Comparison of ENCODE assay signal across 8 mouse cellular contexts in genomic region chr4:133371621-133372277, GRCm38 (mm10). TPM values are rescaled to one million over a fixed set of nuclear protein-coding genes. Genes with fewer than 3 reads are reported as not detected.
DNase-seq lines count a peak whose midpoint lies in the region; ATAC-seq lines count a peak whose summit lies in the region.

No protein-coding gene starts in this region.

- DNase-seq in limb, embryonic 11.5 days (ENCODE audit: low spot score): no peak
- DNase-seq in urinary bladder, adult 18-20 months (ENCODE audit: low spot score in 2 of 2): no peak
- no peak for DNase-seq in retina, embryonic 14.5 days (ENCODE audit: low spot score)
- DNase-seq in adrenal gland, postnatal 25 days: no peak

- no peak for ATAC-seq in megakaryocyte, adult 5-6 weeks (ENCODE audit: poor library complexity, severe bottlenecking)
- no peak for ATAC-seq in forebrain, embryonic 15.5 days (replicated peaks)
- no peak for ATAC-seq in limb, embryonic 11.5 days (ENCODE audit: insufficient number of reproducible peaks, low FRiP score, low TSS enrichment, low read depth)
- ATAC-seq in stomach, embryonic 14.5 days (ENCODE audit: insufficient number of reproducible peaks, insufficient read depth, low FRiP score, low read depth): no peak

- H3K36me3 ChIP-seq in megakaryocyte, embryonic 14.5 days (replicated peaks; ENCODE audit: low read length): peaks cover 44% of the 10 kb centered on the region
- H3K36me3 ChIP-seq in forebrain, embryonic 15.5 days: no peaks in the 10 kb centered on the region
- no peaks in the 10 kb centered on the region for H3K36me3 ChIP-seq in limb, embryonic 11.5 days (ENCODE audit: control insufficient read depth, insufficient read depth, low read length)
- no peaks in the 10 kb centered on the region; the same call in 1 of the 2 replicates for H3K36me3 ChIP-seq in stomach, embryonic 14.5 days (ENCODE audit: control insufficient read depth, insufficient read depth, low read length)

- H3K9ac ChIP-seq in forebrain, embryonic 15.5 days (replicated peaks): peak overlapping the region; percentile 8; the same call in 1 of the 2 replicates
- peak overlapping the region; percentile 43 for H3K9ac ChIP-seq in limb, embryonic 11.5 days (ENCODE audit: low read length)
- peak overlapping the region; percentile 21 for H3K9ac ChIP-seq in stomach, embryonic 14.5 days (replicated peaks; ENCODE audit: low read depth, low read length)

- no peak overlapping the region for H3K27ac ChIP-seq in forebrain, embryonic 15.5 days (replicated peaks)
- H3K27ac ChIP-seq in limb, embryonic 11.5 days (replicated peaks; ENCODE audit: low read depth, low read length): no peak overlapping the region
- peak overlapping the region; percentile 18; the same call in 1 of the 2 replicates for H3K27ac ChIP-seq in stomach, embryonic 14.5 days (ENCODE audit: low read length)

- 80% methylated on average over 7 of the region's 7 CpGs for WGBS in forebrain, embryonic 15.5 days
- WGBS in limb, embryonic 11.5 days: 75% methylated on average over 7 of the region's 7 CpGs
- 59% methylated on average over 7 of the region's 7 CpGs for WGBS in stomach, embryonic 14.5 days

- H3K4me3 ChIP-seq in megakaryocyte, embryonic 14.5 days (replicated peaks): peak overlapping the region; percentile 99
- peak overlapping the region; percentile 76 for H3K4me3 ChIP-seq in forebrain, embryonic 15.5 days
- H3K4me3 ChIP-seq in limb, embryonic 11.5 days (ENCODE audit: low read depth, low read length): 0 out of 2 replicates have a peak overlapping the region, but pooled peaks have one; percentile 8
- H3K4me3 ChIP-seq in stomach, embryonic 14.5 days (ENCODE audit: low read depth, low read length): peak overlapping the region; percentile 91

- no peaks in the 10 kb centered on the region for H3K27me3 ChIP-seq in megakaryocyte, embryonic 14.5 days (replicated peaks)
- no peaks in the 10 kb centered on the region for H3K27me3 ChIP-seq in forebrain, embryonic 15.5 days
- H3K27me3 ChIP-seq in limb, embryonic 11.5 days (ENCODE audit: control insufficient read depth, insufficient read depth, low read length): no peaks in the 10 kb centered on the region
- no peaks in the 10 kb centered on the region for H3K27me3 ChIP-seq in stomach, embryonic 14.5 days (ENCODE audit: control insufficient read depth, insufficient read depth, low read length)

- peaks cover 6% of the 10 kb centered on the region for H3K9me3 ChIP-seq in megakaryocyte, embryonic 14.5 days
- no peaks in the 10 kb centered on the region for H3K9me3 ChIP-seq in forebrain, embryonic 15.5 days
- no peaks in the 10 kb centered on the region for H3K9me3 ChIP-seq in limb, embryonic 11.5 days (ENCODE audit: control insufficient read depth, low read length)
- no peaks in the 10 kb centered on the region for H3K9me3 ChIP-seq in stomach, embryonic 14.5 days (ENCODE audit: control insufficient read depth, low read depth, low read length)

- peak overlapping the region; percentile 74 for H3K4me2 ChIP-seq in forebrain, embryonic 15.5 days (replicated peaks)
- H3K4me2 ChIP-seq in limb, embryonic 11.5 days (ENCODE audit: low read depth, severe bottlenecking): peak overlapping the region; percentile 77
- peak overlapping the region; percentile 87 for H3K4me2 ChIP-seq in stomach, embryonic 14.5 days (replicated peaks; ENCODE audit: low read depth, low read length)

- peaks cover 71% of the 10 kb centered on the region for H3K4me1 ChIP-seq in megakaryocyte, embryonic 14.5 days
- peaks cover 47% of the 10 kb centered on the region for H3K4me1 ChIP-seq in forebrain, embryonic 15.5 days
- peaks cover 31% of the 10 kb centered on the region for H3K4me1 ChIP-seq in limb, embryonic 11.5 days (ENCODE audit: control insufficient read depth, insufficient read depth, low read length)
- H3K4me1 ChIP-seq in stomach, embryonic 14.5 days (ENCODE audit: control insufficient read depth, insufficient read depth, low read length): peaks cover 50% of the 10 kb centered on the region

RNA-seq across cellular contexts. Expression of gene Slc9a1, which starts 2.2 kb away (rescaled TPM):
- polyA plus RNA-seq in megakaryocyte, embryonic 14.5 days (2012; ENCODE audit: insufficient read depth, low replicate concordance): 50.9 and 56.9 TPM in 2 replicates
- total RNA-seq in megakaryocyte, adult 5-6 weeks (2015): 20.3 and 23.1 TPM in 2 replicates
- 11.0 and 11.6 TPM in 2 replicates for total RNA-seq in megakaryocyte, adult 5-6 weeks (2017)
- 6.5 and 6.7 TPM in 2 replicates for polyA plus RNA-seq in forebrain, embryonic 15.5 days (2015; fragmentation: Nextera tagmentation; extraction: Ambion mirVana)
- polyA plus RNA-seq in limb, embryonic 11.5 days (2014; fragmentation: Nextera tagmentation; extraction: Ambion mirVana): 8.0 and 8.5 TPM in 2 replicates
- polyA plus RNA-seq in stomach, embryonic 14.5 days (2014; fragmentation: Nextera tagmentation; extraction: Ambion mirVana): 9.8 and 10.6 TPM in 2 replicates
- 70.4 and 70.7 TPM in 2 replicates for total RNA-seq in adrenal gland, postnatal 25 days (2021)

RNA-seq across cellular contexts. Expression of gene Wdtc1, which starts 18.5 kb away (rescaled TPM):
- polyA plus RNA-seq in megakaryocyte, embryonic 14.5 days (2012; ENCODE audit: insufficient read depth, low replicate concordance): 85.7 and 118 TPM in 2 replicates
- 16.5 and 18.5 TPM in 2 replicates for total RNA-seq in megakaryocyte, adult 5-6 weeks (2015)
- 11.6 and 14.1 TPM in 2 replicates for total RNA-seq in megakaryocyte, adult 5-6 weeks (2017)
- polyA plus RNA-seq in forebrain, embryonic 15.5 days (2015; fragmentation: Nextera tagmentation; extraction: Ambion mirVana): 16.2 and 18.1 TPM in 2 replicates
- 17.4 TPM in 2 replicates for polyA plus RNA-seq in limb, embryonic 11.5 days (2014; fragmentation: Nextera tagmentation; extraction: Ambion mirVana)
- 18.5 and 19.9 TPM in 2 replicates for polyA plus RNA-seq in stomach, embryonic 14.5 days (2014; fragmentation: Nextera tagmentation; extraction: Ambion mirVana)
- 46.7 and 60.7 TPM in 2 replicates for total RNA-seq in adrenal gland, postnatal 25 days (2021)

Comparison
In these comparisons a context has a peak if more than half of its experiments do, and no peak if none do; other contexts are left out.
1. H3K4me3 ChIP-seq: peak in every context shown above with its lines; median percentile 99 in megakaryocyte, embryonic 14.5 days; 91 in stomach, embryonic 14.5 days; 76 in forebrain, embryonic 15.5 days; 8 in limb, embryonic 11.5 days.